Mouse (Mus musculus): Measurements from ENCODE around the gene Extl2.

DNA sequence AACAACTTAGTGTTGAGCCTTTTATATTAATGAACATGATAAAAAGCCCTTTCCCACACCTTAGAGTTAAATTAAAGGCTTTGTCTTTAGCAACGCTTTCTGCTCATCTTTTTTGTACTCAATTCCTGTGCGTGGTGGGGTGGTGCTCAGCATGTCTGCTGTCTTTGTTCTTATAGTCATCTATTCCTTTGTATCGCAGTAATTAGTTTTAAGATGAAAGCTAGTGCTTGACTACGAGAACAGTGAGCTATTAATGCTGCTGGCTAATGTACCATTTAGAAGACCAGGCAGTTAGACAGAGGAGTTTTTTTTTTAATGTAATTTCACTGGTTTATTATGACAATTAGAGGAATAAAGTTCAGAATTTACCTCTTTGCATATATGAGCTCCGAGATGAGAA lies 53.1 kb downstream of the Extl2 start:
- no peak for TF ChIP-seq POLR2A (IDR thresholded peaks at IDR 0.05; ENCODE audit: borderline replicate concordance, extremely low read depth, insufficient read depth, insufficient read length, poor library complexity, severe bottlenecking)
- TF ChIP-seq CTCF (IDR thresholded peaks at IDR 0.05; ENCODE audit: borderline replicate concordance, extremely low read depth, insufficient read depth, insufficient read length) = no peak
